Mouse (Mus musculus) small intestine, adult 2 months (tissue): ENCODE measurements around the gene Eddm3b.

ENCODE experiments used
- CTCF ChIP-seq: fragments of 200-500 bp; IDR thresholded peaks from 2 replicates; pipeline ENCODE4 v1.5.1; 2012; ENCODE audit warnings: low read depth, mild to moderate bottlenecking, control low read depth, inconsistent platforms, low read length, moderate library complexity, mixed read lengths; ENCODE audit not compliant: insufficient replicate concordance, insufficient read length; ENCODE audit errors: extremely low read depth
- POLR2A ChIP-seq: fragments of 200-500 bp; IDR thresholded peaks from 2 replicates; pipeline ENCODE4 v1.6.1; 2012; ENCODE audit warnings: low read depth, mild to moderate bottlenecking, control low read depth, inconsistent platforms, low read length, moderate library complexity

DNA sequence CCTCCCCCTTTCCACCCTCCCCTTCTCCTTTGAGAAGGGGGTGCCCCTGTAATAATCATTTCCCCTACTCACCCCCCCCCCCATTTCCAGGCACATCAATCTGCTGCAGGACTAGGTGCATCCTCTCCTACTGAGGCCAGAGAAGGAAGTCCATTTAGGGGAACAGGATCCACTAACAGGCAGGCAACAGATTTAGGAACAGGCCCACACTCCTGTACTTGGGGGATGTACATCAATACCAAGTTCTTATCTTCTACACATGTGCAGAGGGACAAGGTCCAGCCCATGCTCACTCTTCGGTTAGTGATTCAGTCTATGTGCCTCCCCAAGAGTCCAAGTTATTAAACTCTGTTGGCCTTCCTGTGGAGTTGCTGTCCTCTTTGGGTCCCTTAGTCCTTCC lies 42.8 kb downstream of the Eddm3b start:
- TF ChIP-seq CTCF (no peak), POLR2A (no peak)
